Mouse (Mus musculus) olfactory bulb, adult 2 months (tissue): ENCODE measurements around the gene Polr1c. TPM values are rescaled to one million over a fixed set of nuclear protein-coding genes. Genes with fewer than 3 reads are reported as not detected.
A peak's percentile ranks its signal among the peaks of the same experiment; 100 is the strongest.

Experiments
- H3K27ac ChIP-seq: fragments of 200-500 bp; 2 replicates; pipeline ENCODE4 v1.5.1; 2012; ENCODE audit warnings: low read depth, low read length; ENCODE audit not compliant: insufficient read depth
- H3K4me1 ChIP-seq: fragments of 200-500 bp; 2 replicates; pipeline ENCODE4 v1.6.1; 2012; ENCODE audit warnings: low read length; ENCODE audit not compliant: control insufficient read depth, insufficient read depth
- H3K4me3 ChIP-seq: fragments of 200-500 bp; 2 replicates; pipeline ENCODE4 v1.5.1; 2012; ENCODE audit warnings: mild to moderate bottlenecking, low read depth, low read length, moderate library complexity; ENCODE audit not compliant: insufficient read depth
- CTCF ChIP-seq: fragments of 200-500 bp; IDR thresholded peaks from 2 replicates; pipeline ENCODE4 v1.5.1; 2012; ENCODE audit warnings: low read depth, mild to moderate bottlenecking, low read length, moderate library complexity; ENCODE audit not compliant: insufficient read depth
- POLR2A ChIP-seq: fragments of 200-500 bp; IDR thresholded peaks from 2 replicates; pipeline ENCODE4 v1.6.1; 2012; ENCODE audit warnings: mild to moderate bottlenecking, low read depth, low read length, moderate library complexity; ENCODE audit not compliant: insufficient read depth
- WGBS: fragments of 180-500 bp; shearing (Covaris S2); methylation state at CpG from one replicate; pipeline ENCODE4 v1.1.7; 2018; 5-methylcytosine and 5-hydroxymethylcytosine counted together
- polyA plus RNA-seq: library from polyadenylated mRNA; stranded (reverse); fragments of >200 nt; gene quantifications from 2 replicates; pipeline ENCODE4 v1.2.4, GENCODE M21; 2012; ENCODE audit warnings: low replicate concordance; ENCODE audit not compliant: missing spikeins, insufficient read depth, insufficient read length

The Polr1c gene
- polyA plus RNA-seq = not detected in 2 replicates

- Histone ChIP-seq H3K27ac (peak within 1 kb of the TSS; percentile 66), H3K4me1 (peaks cover 12% of the 10 kb centered on the region), H3K4me3 (peak within 1 kb of the TSS; percentile 85)
- under 1% methylated on average over 53 of the region's 53 CpGs for WGBS
- TF ChIP-seq CTCF (no peak), POLR2A (peak; percentile 80)
These were observed at the start of gene Polr1c, which contains the start of gene Yipf3 for GRCm38 (mm10) chr17:46247512-46248188. Gene Polr1c (minus strand): TSS chr17:46248054. Gene Yipf3 (plus strand): TSS chr17:46248080.

GRCm38 (mm10) chr17:46297028-46297363 lies 49.1 kb upstream of the Polr1c start:
- H3K4me3 ChIP-seq = peak overlapping the region; percentile 65
- no peak overlapping the region for H3K27ac ChIP-seq
- peaks cover 24% of the 10 kb centered on the region for H3K4me1 ChIP-seq
- WGBS = 8% methylated on average over 6 of the region's 6 CpGs
- no peak for TF ChIP-seq CTCF
- TF ChIP-seq POLR2A = no peak

- Histone ChIP-seq H3K4me3 (no peak overlapping the region), H3K27ac (no peak overlapping the region), H3K4me1 (peaks cover 20% of the 10 kb centered on the region)
- WGBS = 25% methylated on average over 6 of the region's 6 CpGs
- TF ChIP-seq CTCF = no peak
- no peak for TF ChIP-seq POLR2A
These were observed 48.7 kb upstream of the Polr1c start for GRCm38 (mm10) chr17:46296601-46297000.

- H3K4me3 ChIP-seq = no peak overlapping the region
- 44% methylated on average over 11 of the region's 11 CpGs for WGBS
- no peak overlapping the region for H3K27ac ChIP-seq
- TF ChIP-seq POLR2A = no peak
- no peak for TF ChIP-seq CTCF
- peaks cover 5% of the 10 kb centered on the region for H3K4me1 ChIP-seq
These were observed 39.8 kb upstream of the Polr1c start for GRCm38 (mm10) chr17:46287678-46288095.

- TF ChIP-seq POLR2A (no peak), CTCF (no peak)
- Histone ChIP-seq H3K4me3 (no peak overlapping the region), H3K27ac (no peak overlapping the region), H3K4me1 (peaks cover 9% of the 10 kb centered on the region)
- 70% methylated on average over 6 of the region's 6 CpGs for WGBS
These were observed 37.6 kb upstream of the Polr1c start for GRCm38 (mm10) chr17:46285407-46285806.

- Histone ChIP-seq H3K4me3 (no peak overlapping the region), H3K4me1 (peaks cover 9% of the 10 kb centered on the region), H3K27ac (no peak overlapping the region)
- TF ChIP-seq POLR2A (no peak), CTCF (no peak)
- WGBS = 74% methylated on average over 7 of the region's 7 CpGs
These were observed 36.8 kb upstream of the Polr1c start for GRCm38 (mm10) chr17:46284653-46285052.

GRCm38 (mm10) chr17:46283911-46284310 lies 36.1 kb upstream of the Polr1c start:
- Histone ChIP-seq H3K4me3 (no peak overlapping the region), H3K4me1 (peaks cover 9% of the 10 kb centered on the region), H3K27ac (no peak overlapping the region)
- 83% methylated on average over 8 of the region's 8 CpGs for WGBS
- no peak for TF ChIP-seq POLR2A
- TF ChIP-seq CTCF = no peak

- peaks cover 9% of the 10 kb centered on the region for H3K4me1 ChIP-seq
- 24% methylated on average over 9 of the region's 9 CpGs for WGBS
- TF ChIP-seq CTCF (no peak), POLR2A (no peak)
- peak overlapping the region; percentile 70; the same call in 1 of the 2 replicates for H3K4me3 ChIP-seq
- no peak overlapping the region for H3K27ac ChIP-seq
These were observed 35.3 kb upstream of the Polr1c start for GRCm38 (mm10) chr17:46283140-46283539.

GRCm38 (mm10) chr17:46282483-46283123 lies 34.7 kb upstream of the Polr1c start, which contains the start of gene Tjap1:
Gene Tjap1 (minus strand): TSS chr17:46283026.
- under 1% methylated on average over 37 of the region's 37 CpGs for WGBS
- no peak within 1 kb of the TSS for H3K27ac ChIP-seq

More at GRCm38 (mm10) chr17:46282483-46283123, 34.7 kb upstream of the Polr1c start, which contains the start of gene Tjap1:
- Histone ChIP-seq H3K4me3 (peak within 1 kb of the TSS; percentile 70), H3K4me1 (peaks cover 7% of the 10 kb centered on the region)
- TF ChIP-seq POLR2A (peak; percentile 60), CTCF (no peak)
